Mouse (Mus musculus): ENCODE results near the gene Hist2h2aa2.
"Not testable (repeated sequence)": the region's sequence is repeated elsewhere in the genome, so short reads cannot be mapped to it uniquely, and the experiment has no call there.

DNA sequence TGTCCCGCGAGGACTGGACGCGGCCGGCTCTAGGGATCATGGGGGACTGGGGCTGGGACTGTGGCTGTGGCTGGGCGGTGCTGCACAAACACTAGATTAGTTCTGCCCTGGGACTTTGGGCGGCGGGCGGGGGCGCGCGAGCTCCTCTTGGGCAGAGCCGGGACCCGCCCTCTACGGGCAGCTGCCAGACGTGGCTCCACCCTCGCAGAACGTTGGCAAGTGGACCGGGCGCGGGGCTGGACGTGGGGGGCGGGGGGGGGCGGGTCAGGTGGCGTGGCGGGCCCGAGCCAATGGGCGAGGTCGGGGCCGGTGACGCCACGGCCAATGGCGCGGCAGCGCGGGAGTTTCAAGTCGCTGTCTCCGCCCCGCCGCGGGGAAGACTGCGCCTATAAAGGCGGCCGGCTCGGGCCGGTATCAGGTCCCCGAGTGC is 6.4 kb upstream of the Hist2h2aa2 start, which contains the start of gene Hist2h3c1:
- TF ChIP-seq ZMIZ1, JUND (IDR thresholded peaks at IDR 0.05; ENCODE audit: low read depth, low read length): not testable (repeated sequence)

Data from MEL (cell line).